Mouse (Mus musculus) hindbrain, embryonic 16.5 days (tissue): ENCODE data around the gene Bzw1. TPM values are rescaled to one million over a fixed set of nuclear protein-coding genes. Genes with fewer than 3 reads are reported as not detected.
A peak's percentile ranks its signal among the peaks of the same experiment; 100 is the strongest.
"Not testable (repeated sequence)": the region's sequence is repeated elsewhere in the genome, so short reads cannot be mapped to it uniquely, and the experiment has no call there.

Experiments used
- ATAC-seq: fragments of 200-750 bp; cut with Nextera tagmentation; 2 replicates; pipeline ENCODE4 v1.8.0; 2017; ENCODE audit warnings: moderate TSS enrichment, moderate library complexity
- H3K27ac ChIP-seq: fragments of 300-500 bp; sonication (generic); 2 replicates; pipeline ENCODE4 v1.5.1; 2014; ENCODE audit warnings: low read depth, mild to moderate bottlenecking, control low read depth, low read length, moderate library complexity
- H3K27me3 ChIP-seq: fragments of 300-500 bp; sonication (generic); replicated peaks from 2 replicates; pipeline ENCODE4 v1.6.1; 2014; ENCODE audit warnings: low read length; ENCODE audit not compliant: control insufficient read depth, insufficient read depth
- H3K36me3 ChIP-seq: fragments of 300-500 bp; sonication (generic); 2 replicates; pipeline ENCODE4 v1.6.1; 2014; ENCODE audit warnings: mild to moderate bottlenecking, low read length, moderate library complexity, mixed read lengths; ENCODE audit not compliant: control insufficient read depth, insufficient read depth
- H3K4me1 ChIP-seq: fragments of 300-500 bp; sonication (generic); 2 replicates; pipeline ENCODE4 v1.6.1; 2014; ENCODE audit warnings: low read depth, low read length; ENCODE audit not compliant: control insufficient read depth, insufficient read depth
- H3K4me2 ChIP-seq: fragments of 300-500 bp; sonication (generic); 2 replicates; pipeline ENCODE4 v1.6.1; 2014; ENCODE audit warnings: mild to moderate bottlenecking, low read length, control low read depth, moderate library complexity
- H3K4me3 ChIP-seq: fragments of 300-500 bp; sonication (generic); 2 replicates; pipeline ENCODE4 v1.5.1; 2014; ENCODE audit warnings: mild to moderate bottlenecking, low read length, control low read depth, moderate library complexity
- H3K9ac ChIP-seq: fragments of 300-500 bp; sonication (generic); 2 replicates; pipeline ENCODE4 v1.6.1; 2014; ENCODE audit warnings: low read depth, mild to moderate bottlenecking, control low read depth, low read length, moderate library complexity
- H3K9me3 ChIP-seq: fragments of 300-500 bp; sonication (generic); 2 replicates; pipeline ENCODE4 v1.6.1; 2014; ENCODE audit warnings: mild to moderate bottlenecking, low read length, moderate library complexity; ENCODE audit not compliant: control insufficient read depth
- WGBS: fragments of 180-500 bp; shearing (Covaris S2); extraction: QIAGEN DNeasy Blood & Tissue Kit; methylation state at CpG from one replicate; pipeline ENCODE4 v1.1.7; 2014; 5-methylcytosine and 5-hydroxymethylcytosine counted together
- polyA plus RNA-seq: library from polyadenylated mRNA; unstranded; fragments of >200 nt; fragmentation: Nextera tagmentation; extraction: Ambion mirVana; gene quantifications from 2 replicates; pipeline ENCODE4 v1.2.1, GENCODE M21; 2015

Bzw1 gene
- polyA plus RNA-seq, 1 experiment from 2014 or later: 322 TPM

DNA sequence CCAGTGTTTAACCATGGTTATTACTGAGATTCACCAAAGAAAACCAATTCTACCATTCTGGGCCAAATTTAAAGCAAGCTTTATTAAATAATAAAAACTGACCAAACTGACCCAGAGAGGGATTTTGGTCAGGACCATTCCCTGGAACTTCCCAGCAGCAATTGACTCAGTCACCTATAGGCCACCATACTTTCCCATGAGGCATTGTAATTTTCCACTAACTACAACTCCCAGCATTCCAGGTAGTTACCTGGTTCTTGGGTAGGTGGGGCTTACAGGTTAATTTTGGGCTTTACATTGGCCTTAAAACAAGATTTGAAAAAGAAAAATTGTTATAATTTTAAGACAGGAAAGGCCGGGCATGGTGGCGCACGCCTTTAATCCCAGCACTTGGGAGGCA lies 26.9 kb upstream of the Bzw1 start:
- H3K27me3 ChIP-seq: no peaks in the 10 kb centered on the region
- no peak for ATAC-seq
- H3K36me3 ChIP-seq: no peaks in the 10 kb centered on the region
- H3K9me3 ChIP-seq: no peaks in the 10 kb centered on the region
- no peak overlapping the region for H3K27ac ChIP-seq
- H3K4me1 ChIP-seq: no peaks in the 10 kb centered on the region
- no peak overlapping the region for H3K4me3 ChIP-seq
- H3K4me2 ChIP-seq: no peak overlapping the region
- 96% methylated on average over 3 of the region's 3 CpGs for WGBS
- no peak overlapping the region for H3K9ac ChIP-seq

DNA sequence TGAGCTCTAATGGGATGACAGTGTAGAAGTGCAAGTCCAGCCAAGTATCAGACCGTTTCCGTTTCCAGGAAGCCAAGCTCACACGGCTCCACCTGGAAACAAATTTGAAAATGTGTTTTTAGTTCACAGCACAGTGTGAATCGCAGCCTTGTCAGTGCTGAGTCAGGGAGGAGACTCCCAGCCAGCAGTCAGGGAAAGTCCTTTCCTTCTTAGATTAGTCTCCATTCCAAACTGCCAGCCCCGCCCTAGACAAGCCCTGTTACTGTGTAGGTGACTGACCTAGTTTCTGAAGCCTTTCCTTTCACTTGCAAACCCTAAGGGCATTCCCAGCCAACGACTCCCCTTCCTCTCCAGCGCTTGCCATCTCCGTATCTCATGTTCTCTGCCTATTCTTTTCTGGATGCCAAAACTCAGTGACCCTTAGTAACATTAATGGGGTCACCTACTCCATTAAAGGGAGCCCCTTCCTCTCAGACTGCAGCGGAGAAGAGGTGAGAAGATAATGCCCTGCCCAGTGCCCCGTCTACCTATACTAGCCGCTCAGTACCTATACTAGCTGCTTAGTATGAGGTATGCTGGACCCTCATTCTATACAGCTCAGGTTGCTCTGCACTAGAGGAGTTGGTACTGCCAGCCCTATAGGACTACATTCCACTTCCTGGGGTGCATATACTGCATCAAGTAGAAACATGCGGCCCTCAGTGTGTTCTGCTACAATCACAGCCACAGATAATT lies 25.8 kb upstream of the Bzw1 start:
- Histone ChIP-seq H3K9ac (no peak overlapping the region), H3K4me1 (no peaks in the 10 kb centered on the region), H3K4me2 (no peak overlapping the region), H3K4me3 (no peak overlapping the region), H3K27ac (no peak overlapping the region), H3K36me3 (no peaks in the 10 kb centered on the region), H3K27me3 (no peaks in the 10 kb centered on the region), H3K9me3 (no peaks in the 10 kb centered on the region)
- 81% methylated on average over 12 of the region's 12 CpGs for WGBS
- ATAC-seq: no peak

DNA sequence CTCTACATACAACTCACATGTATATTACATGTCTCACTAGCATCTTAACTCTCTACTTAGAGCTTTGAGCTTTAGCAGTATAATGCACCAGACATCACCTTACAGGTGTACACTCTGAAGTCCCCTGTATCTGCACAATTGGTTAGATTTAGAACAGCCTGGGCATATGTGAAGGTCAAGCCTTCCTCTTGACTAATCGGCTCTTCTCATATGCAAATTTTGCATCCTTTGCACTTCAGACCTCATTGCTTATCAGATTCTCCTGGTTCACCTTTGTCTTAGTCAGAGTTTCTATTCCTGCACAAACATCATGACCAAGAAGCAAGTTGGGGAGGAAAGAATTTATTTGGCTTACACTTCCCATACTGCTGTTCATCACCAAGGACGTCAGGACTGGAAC lies 23.0 kb upstream of the Bzw1 start:
- ATAC-seq: no peak
- Histone ChIP-seq H3K36me3 (no peaks in the 10 kb centered on the region), H3K4me3 (no peak overlapping the region), H3K27me3 (no peaks in the 10 kb centered on the region), H3K9me3 (no peaks in the 10 kb centered on the region), H3K27ac (no peak overlapping the region), H3K4me2 (no peak overlapping the region), H3K4me1 (no peaks in the 10 kb centered on the region), H3K9ac (no peak overlapping the region)
- 71% methylated on average over 2 of the region's 2 CpGs for WGBS

DNA sequence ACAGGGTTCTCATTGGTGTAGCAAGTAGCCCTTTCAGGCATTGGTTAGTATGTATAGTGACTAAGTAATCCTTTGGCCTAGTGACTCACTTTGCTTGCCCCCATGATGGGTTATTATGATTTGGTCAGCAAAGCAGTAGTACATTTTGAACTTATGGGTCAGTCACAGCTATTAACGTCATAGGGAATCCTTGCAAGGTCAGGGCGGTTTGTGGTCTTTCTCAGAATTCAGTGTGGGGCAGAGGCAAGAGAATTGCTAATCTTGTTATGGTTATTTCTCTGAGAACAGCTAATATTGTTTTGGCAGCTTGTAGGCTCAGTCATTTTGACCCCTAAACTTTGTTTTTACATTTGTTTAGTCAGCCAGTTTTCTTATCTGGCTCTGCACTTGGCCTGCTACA lies 18.4 kb upstream of the Bzw1 start:
- H3K9ac ChIP-seq, ATAC-seq, H3K4me3 ChIP-seq, H3K4me1 ChIP-seq, H3K36me3 ChIP-seq, H3K9me3 ChIP-seq, H3K27me3 ChIP-seq, H3K4me2 ChIP-seq, H3K27ac ChIP-seq: not testable (repeated sequence)
- WGBS: 82% methylated on average over 2 of the region's 2 CpGs

DNA sequence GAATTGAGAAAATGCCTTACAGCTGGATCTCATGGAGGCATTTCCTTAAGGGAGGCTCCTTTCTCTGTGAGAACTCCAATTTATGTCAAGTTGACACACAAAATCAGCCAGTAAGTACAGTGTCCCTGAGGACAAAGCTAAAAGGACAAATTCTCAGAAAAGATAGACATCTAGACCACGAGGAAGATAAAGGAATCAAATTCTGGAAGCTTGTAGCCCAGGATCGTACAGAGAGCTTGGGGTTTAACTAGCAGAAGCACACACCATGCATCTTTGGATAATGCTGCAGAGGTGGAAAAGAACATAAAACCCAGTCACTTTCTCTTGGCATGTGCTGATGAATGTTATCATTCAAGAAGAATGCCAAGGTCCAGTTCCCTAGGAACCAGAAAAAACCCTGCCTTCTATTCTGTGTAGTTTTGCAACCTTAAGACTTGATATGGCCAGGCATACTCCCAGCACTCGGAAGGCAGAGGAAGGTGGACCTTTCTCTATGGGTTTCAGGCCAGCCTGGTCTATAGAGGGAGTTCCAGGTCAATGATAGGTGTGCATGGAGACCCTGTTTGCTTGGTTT lies 17.0 kb upstream of the Bzw1 start:
- H3K9me3 ChIP-seq: no peaks in the 10 kb centered on the region
- no peak overlapping the region for H3K4me3 ChIP-seq
- ATAC-seq: no peak
- H3K27ac ChIP-seq: no peak overlapping the region
- no peak overlapping the region for H3K4me2 ChIP-seq
- H3K9ac ChIP-seq: no peak overlapping the region
- H3K4me1 ChIP-seq: no peaks in the 10 kb centered on the region
- H3K27me3 ChIP-seq: no peaks in the 10 kb centered on the region
- WGBS: 83% methylated on average over 3 of the region's 3 CpGs
- no peaks in the 10 kb centered on the region for H3K36me3 ChIP-seq

DNA sequence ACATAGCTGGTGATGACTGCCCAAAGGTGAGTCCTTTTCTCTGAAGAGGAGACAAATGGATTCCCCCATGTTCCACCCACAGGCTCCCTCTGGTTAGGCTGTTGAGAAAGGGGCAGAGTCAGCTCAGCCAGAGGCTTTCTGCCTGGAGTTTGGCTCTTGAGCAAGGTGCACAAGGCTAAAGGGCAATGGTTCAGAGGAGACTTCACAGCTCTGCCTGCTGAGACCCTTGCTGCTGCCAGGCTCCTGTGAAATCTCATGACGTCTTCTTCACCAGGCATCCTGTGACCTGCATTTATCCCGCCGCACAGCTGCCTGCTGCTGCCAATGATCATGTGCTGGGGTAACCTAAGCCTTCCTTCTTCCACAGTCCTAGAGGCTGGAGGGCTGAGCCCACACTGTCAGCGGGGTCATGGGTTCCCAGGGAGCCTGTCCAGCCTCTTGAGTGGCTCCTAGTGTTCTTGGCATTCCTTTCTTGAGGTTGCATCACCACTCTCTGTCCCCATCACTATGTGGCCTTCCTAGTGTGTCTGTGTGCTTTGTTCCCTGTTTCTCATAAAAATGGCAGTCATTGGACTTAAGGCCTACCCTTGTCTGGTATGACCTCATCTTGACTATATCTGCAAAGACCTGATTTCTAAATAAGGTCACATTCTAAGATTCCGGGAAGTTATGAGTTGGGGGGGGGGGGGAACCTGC lies 10.0 kb upstream of the Bzw1 start:
- ATAC-seq: no peak
- 74% methylated on average over 5 of the region's 5 CpGs for WGBS

DNA sequence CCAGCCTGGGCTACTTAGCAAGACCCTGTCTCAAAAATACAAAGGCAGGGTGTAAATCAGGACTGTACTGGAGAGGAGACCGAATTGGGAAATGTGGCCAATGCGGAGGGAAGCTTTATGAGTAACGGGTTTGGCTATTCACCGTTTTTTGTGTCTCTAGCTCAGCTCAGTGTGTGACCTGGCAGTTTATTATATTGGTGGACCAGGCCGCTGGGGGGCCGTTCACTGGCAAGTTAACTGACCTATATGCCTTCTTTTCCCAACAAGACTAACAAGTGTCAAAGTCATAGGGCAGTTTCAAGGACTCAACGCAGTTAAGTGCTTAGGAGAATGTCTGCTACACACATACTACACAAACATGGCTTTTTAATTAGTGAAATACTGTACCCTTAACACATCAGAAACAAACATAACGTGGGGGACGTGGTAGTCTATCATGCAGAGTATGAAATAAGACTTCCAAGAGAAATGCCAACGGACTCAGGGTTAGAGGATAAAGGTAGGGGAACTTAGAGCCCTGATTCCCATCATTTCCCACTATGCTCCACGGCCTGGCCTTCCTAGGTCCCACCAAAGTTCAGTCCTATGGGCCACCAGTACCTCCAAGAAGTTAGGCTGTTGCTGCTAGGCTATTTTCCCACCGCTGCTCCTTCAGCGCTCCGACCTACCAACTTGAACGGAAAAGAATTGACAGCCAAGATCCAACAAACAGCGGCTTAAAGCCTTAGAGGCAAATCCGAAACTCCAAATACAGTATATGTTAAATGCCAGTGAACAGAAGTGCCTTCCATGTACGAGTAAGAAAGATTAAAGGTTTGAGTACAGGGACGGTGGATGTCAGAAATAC lies 1.1 kb upstream of the Bzw1 start:
- peak overlapping the region; percentile 77 for H3K9ac ChIP-seq
- peaks cover 19% of the 10 kb centered on the region for H3K4me1 ChIP-seq
- H3K36me3 ChIP-seq: peaks cover 11% of the 10 kb centered on the region; the same call in 1 of the 2 replicates
- H3K9me3 ChIP-seq: no peaks in the 10 kb centered on the region
- H3K4me2 ChIP-seq: peak overlapping the region; percentile 87
- H3K27me3 ChIP-seq: no peaks in the 10 kb centered on the region
- ATAC-seq: no peak
- H3K27ac ChIP-seq: peak overlapping the region; percentile 96
- WGBS: 44% methylated on average over 19 of the region's 19 CpGs
- H3K4me3 ChIP-seq: peak overlapping the region; percentile 94

More for the DNA sequence above, 10.0 kb upstream of the Bzw1 start:
- no peak overlapping the region for H3K9ac ChIP-seq
- H3K4me2 ChIP-seq: no peak overlapping the region
- no peaks in the 10 kb centered on the region for H3K27me3 ChIP-seq
- H3K9me3 ChIP-seq: no peaks in the 10 kb centered on the region
- no peak overlapping the region for H3K4me3 ChIP-seq
- H3K4me1 ChIP-seq: no peaks in the 10 kb centered on the region
- H3K36me3 ChIP-seq: no peaks in the 10 kb centered on the region
- H3K27ac ChIP-seq: no peak overlapping the region

DNA sequence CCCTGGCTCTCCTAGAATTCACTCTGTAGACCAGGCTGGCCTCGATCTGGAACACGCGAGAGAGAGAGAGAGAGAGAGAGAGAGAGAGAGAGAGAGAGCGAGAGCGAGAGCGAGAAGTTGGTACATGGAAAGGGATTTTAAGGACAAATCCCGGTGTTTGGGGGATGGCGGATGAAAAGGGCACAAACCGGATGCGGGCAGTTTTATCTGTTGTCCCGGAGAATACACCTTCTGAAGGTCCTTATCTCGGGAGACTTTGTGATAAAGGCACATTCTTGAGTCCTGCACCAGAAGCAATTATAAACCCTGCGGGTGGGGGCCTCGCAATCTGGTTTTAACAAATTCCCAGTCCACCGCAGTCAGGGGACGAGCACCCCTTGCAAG lies 438 bp upstream of the Bzw1 start:
- Histone ChIP-seq H3K27ac (peak overlapping the region; percentile 96), H3K36me3 (peaks cover 15% of the 10 kb centered on the region; the same call in 1 of the 2 replicates), H3K4me3 (peak overlapping the region; percentile 94), H3K27me3 (no peaks in the 10 kb centered on the region), H3K9ac (peak overlapping the region; percentile 77), H3K4me2 (peak overlapping the region; percentile 87), H3K4me1 (peaks cover 19% of the 10 kb centered on the region), H3K9me3 (no peaks in the 10 kb centered on the region)
- WGBS: 1% methylated on average over 16 of the region's 16 CpGs
- no peak for ATAC-seq
